Mouse (Mus musculus): ENCODE measurements at regions not wholly inside any gene's neighbourhood (a gene's known extent, or its start where the extent isn't known, plus 50 kb on each side); places are given as distances from the start of the nearest gene placed in this dataset.

DNA sequence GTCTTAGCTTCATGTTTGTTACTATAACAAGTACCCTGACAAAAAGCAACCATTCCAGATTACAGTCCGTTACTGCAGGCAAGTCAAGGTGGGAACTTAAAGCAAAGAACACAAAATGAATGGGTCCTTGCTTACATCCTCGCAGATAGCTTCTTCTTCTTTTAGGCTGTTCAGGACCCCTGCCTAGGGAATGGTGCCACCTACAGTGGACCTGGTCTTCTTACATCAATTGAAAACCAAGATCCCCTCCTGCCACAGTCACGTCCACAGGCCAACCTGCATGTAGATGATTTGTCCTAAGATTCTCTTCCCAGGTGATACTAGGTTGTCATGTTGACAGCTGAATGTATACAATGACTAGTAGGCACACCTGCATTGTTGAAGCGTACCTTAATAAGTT is 222.9 kb upstream of the Daam1 start:
- no peak for ATAC-seq (ENCODE audit: insufficient number of reproducible peaks, low FRiP score, low TSS enrichment, low read depth)
- Histone ChIP-seq H3K9ac (ENCODE audit: low read length) (no peak overlapping the region), H3K27me3 (ENCODE audit: control insufficient read depth, insufficient read depth, low read length) (no peaks in the 10 kb centered on the region), H3K36me3 (ENCODE audit: control insufficient read depth, insufficient read depth, low read length) (no peaks in the 10 kb centered on the region), H3K4me3 (ENCODE audit: low read depth, low read length) (no peak overlapping the region), H3K27ac (replicated peaks; ENCODE audit: low read depth, low read length) (no peak overlapping the region), H3K4me2 (ENCODE audit: low read depth, severe bottlenecking) (no peak overlapping the region), H3K4me1 (ENCODE audit: control insufficient read depth, insufficient read depth, low read length) (no peaks in the 10 kb centered on the region), H3K9me3 (ENCODE audit: control insufficient read depth, low read length) (no peaks in the 10 kb centered on the region)
- 92% methylated on average over 4 of the region's 4 CpGs for WGBS
- no peak for DNase-seq (ENCODE audit: low spot score)

GRCm38 (mm10) chr12:71613326-71613725 is 217.6 kb upstream of the Daam1 start:
- DNase-seq (ENCODE audit: low spot score), result no peak
- no peaks in the 10 kb centered on the region for H3K9me3 ChIP-seq (ENCODE audit: control insufficient read depth, low read length)
- H3K27me3 ChIP-seq (ENCODE audit: control insufficient read depth, insufficient read depth, low read length), result no peaks in the 10 kb centered on the region
- no peak for ATAC-seq (ENCODE audit: insufficient number of reproducible peaks, low FRiP score, low TSS enrichment, low read depth)
- WGBS, result 74% methylated on average over 8 of the region's 8 CpGs
- H3K27ac ChIP-seq (replicated peaks; ENCODE audit: low read depth, low read length), result no peak overlapping the region
- no peaks in the 10 kb centered on the region for H3K36me3 ChIP-seq (ENCODE audit: control insufficient read depth, insufficient read depth, low read length)
- H3K4me1 ChIP-seq (ENCODE audit: control insufficient read depth, insufficient read depth, low read length), result no peaks in the 10 kb centered on the region
- no peak overlapping the region for H3K9ac ChIP-seq (ENCODE audit: low read length)
- no peak overlapping the region for H3K4me2 ChIP-seq (ENCODE audit: low read depth, severe bottlenecking)
- H3K4me3 ChIP-seq (ENCODE audit: low read depth, low read length), result no peak overlapping the region

GRCm38 (mm10) chr12:71614945-71615344 is 215.9 kb upstream of the Daam1 start:
- H3K27ac ChIP-seq (replicated peaks; ENCODE audit: low read depth, low read length), result no peak overlapping the region
- ATAC-seq (ENCODE audit: insufficient number of reproducible peaks, low FRiP score, low TSS enrichment, low read depth) (no peak), DNase-seq (ENCODE audit: low spot score) (no peak)
- H3K9me3 ChIP-seq (ENCODE audit: control insufficient read depth, low read length), result no peaks in the 10 kb centered on the region
- 75% methylated on average over 2 of the region's 2 CpGs for WGBS
- no peaks in the 10 kb centered on the region for H3K36me3 ChIP-seq (ENCODE audit: control insufficient read depth, insufficient read depth, low read length)
- no peak overlapping the region for H3K4me2 ChIP-seq (ENCODE audit: low read depth, severe bottlenecking)
- no peak overlapping the region for H3K4me3 ChIP-seq (ENCODE audit: low read depth, low read length)
- H3K4me1 ChIP-seq (ENCODE audit: control insufficient read depth, insufficient read depth, low read length), result no peaks in the 10 kb centered on the region
- no peaks in the 10 kb centered on the region for H3K27me3 ChIP-seq (ENCODE audit: control insufficient read depth, insufficient read depth, low read length)
- H3K9ac ChIP-seq (ENCODE audit: low read length), result no peak overlapping the region

DNA sequence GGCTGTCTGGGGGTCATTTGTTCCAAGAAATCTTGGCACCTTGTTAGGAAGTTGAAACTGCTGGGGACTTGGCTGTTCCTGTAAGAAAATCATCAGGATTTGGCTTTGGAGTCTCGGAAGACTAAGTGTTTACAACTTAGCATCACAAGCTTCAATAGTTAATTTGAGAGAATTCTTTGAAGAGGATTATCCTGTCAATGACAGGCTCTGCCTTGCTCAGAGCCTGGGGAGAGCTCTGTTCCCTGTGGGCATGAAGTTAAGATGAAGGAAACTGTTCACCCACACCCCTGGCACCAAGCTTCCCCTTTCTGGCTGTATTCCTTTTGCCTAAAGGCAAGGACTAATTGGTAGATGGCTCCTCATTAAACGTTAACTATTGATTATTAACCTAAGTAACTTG is 215.5 kb upstream of the Daam1 start:
- Histone ChIP-seq H3K4me3 (ENCODE audit: low read depth, low read length) (no peak overlapping the region), H3K27ac (replicated peaks; ENCODE audit: low read depth, low read length) (no peak overlapping the region), H3K4me1 (ENCODE audit: control insufficient read depth, insufficient read depth, low read length) (no peaks in the 10 kb centered on the region), H3K27me3 (ENCODE audit: control insufficient read depth, insufficient read depth, low read length) (no peaks in the 10 kb centered on the region), H3K9ac (ENCODE audit: low read length) (no peak overlapping the region), H3K9me3 (ENCODE audit: control insufficient read depth, low read length) (no peaks in the 10 kb centered on the region), H3K4me2 (ENCODE audit: low read depth, severe bottlenecking) (no peak overlapping the region), H3K36me3 (ENCODE audit: control insufficient read depth, insufficient read depth, low read length) (no peaks in the 10 kb centered on the region)
- WGBS, result 55% methylated on average over 2 of the region's 2 CpGs
- ATAC-seq (ENCODE audit: insufficient number of reproducible peaks, low FRiP score, low TSS enrichment, low read depth) (no peak), DNase-seq (ENCODE audit: low spot score) (no peak)

DNA sequence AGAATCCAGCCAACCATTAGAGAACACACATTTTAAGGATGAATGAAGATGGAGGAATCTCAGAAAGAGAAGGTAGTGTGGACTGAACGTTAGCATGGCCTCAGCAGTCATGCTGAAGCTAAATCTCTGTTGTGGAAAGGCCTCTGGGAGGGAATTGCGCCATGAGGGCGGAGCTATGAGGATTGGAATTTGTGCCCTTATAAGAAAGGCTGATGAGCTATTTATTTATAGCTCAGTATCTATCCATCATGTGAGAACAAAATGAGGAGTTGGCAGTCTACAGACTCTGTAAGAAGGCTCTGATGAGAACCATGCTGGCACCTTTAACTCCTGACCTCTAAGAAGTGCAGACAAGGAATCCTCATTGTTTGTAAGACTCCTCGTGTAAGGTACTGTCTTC is 214.8 kb upstream of the Daam1 start:
- Histone ChIP-seq H3K36me3 (ENCODE audit: control insufficient read depth, insufficient read depth, low read length) (no peaks in the 10 kb centered on the region), H3K4me2 (ENCODE audit: low read depth, severe bottlenecking) (no peak overlapping the region), H3K9ac (ENCODE audit: low read length) (no peak overlapping the region), H3K4me1 (ENCODE audit: control insufficient read depth, insufficient read depth, low read length) (no peaks in the 10 kb centered on the region), H3K9me3 (ENCODE audit: control insufficient read depth, low read length) (no peaks in the 10 kb centered on the region), H3K27me3 (ENCODE audit: control insufficient read depth, insufficient read depth, low read length) (no peaks in the 10 kb centered on the region), H3K4me3 (ENCODE audit: low read depth, low read length) (no peak overlapping the region), H3K27ac (replicated peaks; ENCODE audit: low read depth, low read length) (no peak overlapping the region)
- 85% methylated on average over 4 of the region's 4 CpGs for WGBS
- no peak for DNase-seq (ENCODE audit: low spot score)
- ATAC-seq (ENCODE audit: insufficient number of reproducible peaks, low FRiP score, low TSS enrichment, low read depth), result no peak

GRCm38 (mm10) chr12:71618466-71618865 is 212.4 kb upstream of the Daam1 start:
- no peak overlapping the region for H3K4me2 ChIP-seq (ENCODE audit: low read depth, severe bottlenecking)
- no peak overlapping the region for H3K27ac ChIP-seq (replicated peaks; ENCODE audit: low read depth, low read length)
- H3K36me3 ChIP-seq (ENCODE audit: control insufficient read depth, insufficient read depth, low read length), result no peaks in the 10 kb centered on the region
- H3K4me3 ChIP-seq (ENCODE audit: low read depth, low read length), result no peak overlapping the region
- H3K4me1 ChIP-seq (ENCODE audit: control insufficient read depth, insufficient read depth, low read length), result no peaks in the 10 kb centered on the region
- no peak overlapping the region for H3K9ac ChIP-seq (ENCODE audit: low read length)
- DNase-seq (ENCODE audit: low spot score) (no peak), ATAC-seq (ENCODE audit: insufficient number of reproducible peaks, low FRiP score, low TSS enrichment, low read depth) (no peak)
- 77% methylated on average over 6 of the region's 6 CpGs for WGBS
- no peaks in the 10 kb centered on the region for H3K9me3 ChIP-seq (ENCODE audit: control insufficient read depth, low read length)
- no peaks in the 10 kb centered on the region for H3K27me3 ChIP-seq (ENCODE audit: control insufficient read depth, insufficient read depth, low read length)

- H3K4me3 ChIP-seq (ENCODE audit: low read depth, low read length), result no peak overlapping the region
- WGBS, result 90% methylated on average over 8 of the region's 8 CpGs
- H3K36me3 ChIP-seq (ENCODE audit: control insufficient read depth, insufficient read depth, low read length), result no peaks in the 10 kb centered on the region
- H3K27me3 ChIP-seq (ENCODE audit: control insufficient read depth, insufficient read depth, low read length), result no peaks in the 10 kb centered on the region
- H3K9me3 ChIP-seq (ENCODE audit: control insufficient read depth, low read length), result no peaks in the 10 kb centered on the region
- no peak for ATAC-seq (ENCODE audit: insufficient number of reproducible peaks, low FRiP score, low TSS enrichment, low read depth)
- H3K4me1 ChIP-seq (ENCODE audit: control insufficient read depth, insufficient read depth, low read length), result no peaks in the 10 kb centered on the region
- no peak overlapping the region for H3K9ac ChIP-seq (ENCODE audit: low read length)
- DNase-seq (ENCODE audit: low spot score), result no peak
- no peak overlapping the region for H3K27ac ChIP-seq (replicated peaks; ENCODE audit: low read depth, low read length)
- H3K4me2 ChIP-seq (ENCODE audit: low read depth, severe bottlenecking), result no peak overlapping the region
These were observed 211.9 kb upstream of the Daam1 start for GRCm38 (mm10) chr12:71618956-71619355.

DNA sequence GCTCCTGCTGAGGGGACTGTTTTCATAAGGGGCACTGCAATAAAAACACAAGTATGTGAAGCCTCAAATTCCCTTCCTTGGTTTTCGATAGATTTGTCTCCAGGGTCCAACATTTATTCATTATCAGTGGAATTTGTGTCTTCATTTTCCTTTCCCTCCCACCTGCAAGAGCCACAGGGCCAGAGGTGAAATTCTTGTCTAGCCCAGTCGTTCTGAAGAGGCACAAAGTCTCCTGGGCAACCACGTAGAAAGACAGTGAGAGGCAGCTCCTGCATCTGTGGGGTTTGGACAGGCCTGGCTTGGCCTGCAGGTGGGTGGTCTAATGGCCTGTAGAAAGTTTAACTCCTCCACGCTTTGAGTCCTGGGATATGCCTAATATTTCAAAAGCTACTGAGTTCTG is 211.3 kb upstream of the Daam1 start:
- Histone ChIP-seq H3K4me1 (ENCODE audit: control insufficient read depth, insufficient read depth, low read length) (no peaks in the 10 kb centered on the region), H3K9me3 (ENCODE audit: control insufficient read depth, low read length) (no peaks in the 10 kb centered on the region), H3K4me3 (ENCODE audit: low read depth, low read length) (no peak overlapping the region), H3K27me3 (ENCODE audit: control insufficient read depth, insufficient read depth, low read length) (no peaks in the 10 kb centered on the region), H3K27ac (replicated peaks; ENCODE audit: low read depth, low read length) (no peak overlapping the region), H3K4me2 (ENCODE audit: low read depth, severe bottlenecking) (no peak overlapping the region), H3K9ac (ENCODE audit: low read length) (no peak overlapping the region), H3K36me3 (ENCODE audit: control insufficient read depth, insufficient read depth, low read length) (no peaks in the 10 kb centered on the region)
- ATAC-seq (ENCODE audit: insufficient number of reproducible peaks, low FRiP score, low TSS enrichment, low read depth), result no peak
- no peak for DNase-seq (ENCODE audit: low spot score)
- 40% methylated on average over 4 of the region's 4 CpGs for WGBS

DNA sequence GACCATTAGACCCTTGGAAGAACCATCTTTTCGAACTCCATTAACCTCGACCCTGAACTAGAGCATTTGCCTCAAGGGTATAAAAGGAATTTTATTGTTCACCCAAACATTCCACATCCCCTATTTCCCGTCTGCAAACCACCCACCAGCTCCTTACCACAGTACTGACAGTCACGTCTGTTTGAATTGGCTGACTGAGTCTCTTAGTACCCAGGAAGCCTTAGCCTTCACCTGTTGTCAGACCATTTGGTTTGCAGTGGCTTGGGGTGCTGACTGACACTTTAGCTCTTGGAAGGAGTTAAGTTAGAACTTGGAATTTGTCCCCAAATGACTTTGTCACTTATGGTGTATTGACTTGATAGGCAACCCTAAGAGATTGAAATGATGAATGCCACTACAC is 209.3 kb upstream of the Daam1 start:
- Histone ChIP-seq H3K9me3 (ENCODE audit: control insufficient read depth, low read length) (no peaks in the 10 kb centered on the region), H3K4me3 (ENCODE audit: low read depth, low read length) (no peak overlapping the region), H3K27ac (replicated peaks; ENCODE audit: low read depth, low read length) (no peak overlapping the region), H3K36me3 (ENCODE audit: control insufficient read depth, insufficient read depth, low read length) (no peaks in the 10 kb centered on the region), H3K27me3 (ENCODE audit: control insufficient read depth, insufficient read depth, low read length) (no peaks in the 10 kb centered on the region), H3K9ac (ENCODE audit: low read length) (no peak overlapping the region), H3K4me1 (ENCODE audit: control insufficient read depth, insufficient read depth, low read length) (no peaks in the 10 kb centered on the region), H3K4me2 (ENCODE audit: low read depth, severe bottlenecking) (no peak overlapping the region)
- no peak for DNase-seq (ENCODE audit: low spot score)
- 42% methylated on average over 4 of the region's 4 CpGs for WGBS
- ATAC-seq (ENCODE audit: insufficient number of reproducible peaks, low FRiP score, low TSS enrichment, low read depth), result no peak

Data from limb, embryonic 11.5 days (tissue).